Mouse (Mus musculus) CH12.LX (cell line): ENCODE data around the gene Tead2. TPM values are rescaled to one million over a fixed set of nuclear protein-coding genes. Genes with fewer than 3 reads are reported as not detected.

Experiments used
- DNase-seq: peaks from one replicate; pipeline ENCODE4 v3.0.0-alpha.2; 2013; ENCODE audit errors: extremely low read depth
- H3K27ac ChIP-seq: 2 replicates; pipeline ENCODE4 v1.5.1; 2012; ENCODE audit warnings: low read depth, mild to moderate bottlenecking, control low read depth, moderate library complexity; ENCODE audit not compliant: insufficient read depth
- H3K27me3 ChIP-seq: replicated peaks from 2 replicates; pipeline ENCODE3; 2012; ENCODE audit warnings: inconsistent platforms
- H3K36me3 ChIP-seq, 2 experiments: replicated peaks in 1 of 2; 2 replicates each; pipeline versions ENCODE3 to v1.6.1; 2012; ENCODE audit warnings: inconsistent platforms in 1 of 2, low read length in 1 of 2, mild to moderate bottlenecking in 1 of 2, mixed read lengths in 1 of 2, moderate library complexity in 1 of 2; ENCODE audit not compliant: control insufficient read depth in 1 of 2, insufficient read depth in 1 of 2
- H3K4me1 ChIP-seq, 2 experiments: 2 replicates each; pipeline ENCODE4 v1.6.1; 2012; ENCODE audit warnings: inconsistent platforms in 1 of 2, moderate library complexity in 1 of 2; ENCODE audit not compliant: insufficient read depth in 2 of 2, control insufficient read depth in 1 of 2
- H3K4me2 ChIP-seq: 2 replicates; pipeline ENCODE4 v1.6.1; 2012; ENCODE audit warnings: low read depth, mild to moderate bottlenecking, control low read depth; ENCODE audit not compliant: poor library complexity, insufficient read depth, severe bottlenecking
- H3K4me3 ChIP-seq, 3 experiments: fragments of 150-350 bp in 1 of 3; sonication (generic) in 1 of 3; replicated peaks in 1 of 3; 2 replicates each; pipeline versions ENCODE3 to v1.5.1; 2011 to 2012; ENCODE audit warnings: low read depth in 2 of 3, low read length in 2 of 3, mild to moderate bottlenecking in 2 of 3, moderate library complexity in 2 of 3, control low read depth in 1 of 3, improper control_type of control experiment in 1 of 3, inconsistent platforms in 1 of 3, mixed read lengths in 1 of 3; ENCODE audit not compliant: poor library complexity in 1 of 3
- H3K79me2 ChIP-seq: replicated peaks from 2 replicates; pipeline ENCODE4 v1.6.1; 2012; ENCODE audit warnings: mild to moderate bottlenecking, moderate library complexity; ENCODE audit not compliant: control insufficient read depth, poor library complexity, insufficient read depth, severe bottlenecking; ENCODE audit errors: extremely low read depth
- H3K9ac ChIP-seq: 2 replicates; pipeline ENCODE4 v1.6.1; 2012; ENCODE audit warnings: low read depth, mild to moderate bottlenecking, control low read depth, moderate library complexity; ENCODE audit not compliant: insufficient read depth
- H3K9me3 ChIP-seq: replicated peaks from 2 replicates; pipeline ENCODE3; 2012; ENCODE audit warnings: low read length, inconsistent platforms, mixed read lengths
- BHLHE40 ChIP-seq: IDR thresholded peaks from 2 replicates; pipeline ENCODE4 v1.6.1; 2011; ENCODE audit warnings: mild to moderate bottlenecking, low read depth, low read length, improper control_type of control experiment
- CHD1 ChIP-seq: IDR thresholded peaks from 2 replicates; pipeline ENCODE4 v1.6.1; 2012; ENCODE audit warnings: low read depth, low read length, improper control_type of control experiment, inconsistent platforms
- CTCF ChIP-seq, 2 experiments: IDR thresholded peaks in 1 of 2; conservative IDR thresholded peaks in 1 of 2; 2 replicates each; pipeline ENCODE4 v1.5.1; 2011 to 2012; ENCODE audit warnings: low read depth in 2 of 2, low read length in 2 of 2, improper control_type of control experiment in 1 of 2, inconsistent platforms in 1 of 2, mild to moderate bottlenecking in 1 of 2, moderate library complexity in 1 of 2
- E2F4 ChIP-seq: IDR thresholded peaks from 2 replicates; pipeline ENCODE4 v1.6.1; 2011; ENCODE audit warnings: low read depth, low read length, improper control_type of control experiment; ENCODE audit not compliant: insufficient replicate concordance
- ETS1 ChIP-seq: conservative IDR thresholded peaks from 2 replicates; pipeline ENCODE4 v1.6.1; 2012; ENCODE audit warnings: low read depth, mild to moderate bottlenecking, inconsistent platforms, low read length, improper control_type of control experiment, moderate library complexity
- GABPA ChIP-seq: IDR thresholded peaks from 2 replicates; pipeline ENCODE4 v1.6.1; 2012; ENCODE audit warnings: low read depth, low read length, improper control_type of control experiment, inconsistent platforms; ENCODE audit not compliant: insufficient replicate concordance
- JUN ChIP-seq: IDR thresholded peaks from 2 replicates; pipeline ENCODE4 v1.6.1; 2011; ENCODE audit warnings: low read depth, mild to moderate bottlenecking, low read length, improper control_type of control experiment, moderate library complexity; ENCODE audit not compliant: insufficient read depth
- JUND ChIP-seq: conservative IDR thresholded peaks from 2 replicates; pipeline ENCODE4 v1.6.1; 2011; ENCODE audit warnings: low read depth, low read length, improper control_type of control experiment
- MAZ ChIP-seq: IDR thresholded peaks from 2 replicates; pipeline ENCODE4 v1.6.1; 2012; ENCODE audit warnings: low read depth, mild to moderate bottlenecking, inconsistent platforms, low read length, improper control_type of control experiment, moderate library complexity
- MYC ChIP-seq: IDR thresholded peaks from 2 replicates; pipeline ENCODE4 v1.6.1; 2011; ENCODE audit warnings: low read depth, mild to moderate bottlenecking, improper control_type of control experiment, low read length
- NELFE ChIP-seq: IDR thresholded peaks from 2 replicates; pipeline ENCODE4 v1.6.1; 2011; ENCODE audit warnings: low read depth, low read length, improper control_type of control experiment
- NRF1 ChIP-seq: IDR thresholded peaks from 2 replicates; pipeline ENCODE4 v1.6.1; 2014; ENCODE audit warnings: low read depth, mild to moderate bottlenecking, inconsistent platforms, low read length, improper control_type of control experiment, moderate library complexity
- POLR2AphosphoS2 ChIP-seq: IDR thresholded peaks from 2 replicates; pipeline ENCODE4 v1.6.1; 2011; ENCODE audit warnings: low read depth, low read length, improper control_type of control experiment
- RCOR1 ChIP-seq: conservative IDR thresholded peaks from 2 replicates; pipeline ENCODE4 v1.6.1; 2012; ENCODE audit warnings: low read depth, mild to moderate bottlenecking, inconsistent platforms, low read length, improper control_type of control experiment
- SIN3A ChIP-seq: IDR thresholded peaks from 2 replicates; pipeline ENCODE4 v1.6.1; 2012; ENCODE audit warnings: low read length, improper control_type of control experiment, inconsistent platforms
- SMC3 ChIP-seq: IDR thresholded peaks from 2 replicates; pipeline ENCODE4 v1.6.1; 2011; ENCODE audit warnings: low read depth, low read length, improper control_type of control experiment
- UBTF ChIP-seq: IDR thresholded peaks from 2 replicates; pipeline ENCODE4 v1.6.1; 2012; ENCODE audit warnings: low read depth, mild to moderate bottlenecking, inconsistent platforms, low read length, improper control_type of control experiment, moderate library complexity
- USF2 ChIP-seq: conservative IDR thresholded peaks from 2 replicates; pipeline ENCODE4 v1.6.1; 2011; ENCODE audit warnings: low read depth, low read length, improper control_type of control experiment
- ZC3H11A ChIP-seq: IDR thresholded peaks from 2 replicates; pipeline ENCODE4 v1.6.1; 2012; ENCODE audit warnings: low read depth, mild to moderate bottlenecking, inconsistent platforms, low read length, improper control_type of control experiment
- ZKSCAN1 ChIP-seq: IDR thresholded peaks from 2 replicates; pipeline ENCODE4 v1.6.1; 2012; ENCODE audit warnings: low read depth, inconsistent platforms, low read length, improper control_type of control experiment, borderline replicate concordance
- ZNF384 ChIP-seq: IDR thresholded peaks from 2 replicates; pipeline ENCODE4 v1.6.1; 2012; ENCODE audit warnings: low read depth, low read length, improper control_type of control experiment, inconsistent platforms
- dilution Hi-C: fragments of 300-500 bp; cut with MboI; formaldehyde crosslinking; loops from 2 replicates; pipeline ENCODE4 v1.14.3; 2020; ENCODE audit warnings: low sequenced_read_pairs; ENCODE audit not compliant: extremely low pct_unique_long_range_greater_than_20kb, extremely low pct_ligation_motif_present
- in situ Hi-C: fragments of 300-500 bp; cut with MboI; formaldehyde crosslinking; loops from 3 replicates; pipeline ENCODE4 v1.14.3; 2019; ENCODE audit warnings: low sequenced_read_pairs, low pct_ligation_motif_present, low pct_unique_long_range_greater_than_20kb, mixed read lengths
- polyA plus RNA-seq: library from polyadenylated mRNA; unstranded; fragments of >175 nt; gene quantifications from 2 replicates; pipeline ENCODE4 v1.2.1, GENCODE M21; 2012; ENCODE audit warnings: low read depth; ENCODE audit not compliant: insufficient read length
- total RNA-seq, 2 experiments: library from RNA; depleted of rRNA; stranded (reverse); fragments of 300-350 nt in 1 of 2; fragments of >200 nt in 1 of 2; gene quantifications; 2 replicates each; pipeline ENCODE4 v1.2.3; 2012 to 2014

The Tead2 gene
- total and polyA plus RNA-seq, 3 experiments, result 0.31 to 2.5 (median 0.38) TPM

DNA sequence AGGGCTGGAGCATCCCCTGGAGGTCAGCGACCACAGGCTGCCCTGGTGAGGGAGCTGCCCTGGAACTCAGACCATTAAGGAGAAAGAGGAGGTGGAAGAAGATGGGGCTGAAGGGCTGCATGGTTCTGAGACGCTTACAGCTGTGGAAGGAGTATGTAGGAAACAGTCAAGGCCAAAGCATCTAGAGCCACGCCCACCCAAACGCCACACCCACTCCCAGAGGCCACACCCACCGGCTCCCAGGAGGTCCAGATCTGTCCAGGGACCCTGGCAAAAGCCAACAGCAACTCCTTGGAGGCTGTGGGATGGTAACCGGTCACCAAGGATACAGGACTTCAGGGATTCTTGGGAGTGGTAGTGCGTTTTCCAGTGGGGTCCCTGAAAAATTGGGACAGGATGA lies 37.0 kb upstream of the Tead2 start:
- no peaks in the 10 kb centered on the region for H3K79me2 ChIP-seq
- no peak overlapping the region for H3K9ac ChIP-seq
- dilution Hi-C loops, result no loop called here
- no peak overlapping the region for H3K4me3 ChIP-seq
- H3K4me2 ChIP-seq, result no peak overlapping the region
- DNase-seq, result no peak
- H3K36me3 ChIP-seq, result no peaks in the 10 kb centered on the region
- peaks cover 2% of the 10 kb centered on the region for H3K9me3 ChIP-seq
- H3K27me3 ChIP-seq, result peaks cover 88% of the 10 kb centered on the region
- in situ Hi-C loops, result no loop called here
- no peak overlapping the region for H3K27ac ChIP-seq
- H3K4me1 ChIP-seq, result peaks cover 7 to 18% of the 10 kb centered on the region in 2 experiments
- TF ChIP-seq E2F4, result no peak
- no peak for TF ChIP-seq MYC
- no peak for TF ChIP-seq ETS1
- TF ChIP-seq JUN, result no peak
- TF ChIP-seq BHLHE40, result no peak
- TF ChIP-seq SMC3, result no peak
- TF ChIP-seq GABPA, result no peak
- no peak for TF ChIP-seq MAZ
- TF ChIP-seq ZNF384, result no peak
- TF ChIP-seq RCOR1, result no peak
- TF ChIP-seq JUND, result no peak
- no peak for TF ChIP-seq NRF1
- TF ChIP-seq SIN3A, result no peak
- TF ChIP-seq POLR2AphosphoS2, result no peak
- TF ChIP-seq NELFE, result no peak
- no peak for TF ChIP-seq USF2
- no peak for TF ChIP-seq ZKSCAN1
- TF ChIP-seq, all 38 proteins: peak for 0

DNA sequence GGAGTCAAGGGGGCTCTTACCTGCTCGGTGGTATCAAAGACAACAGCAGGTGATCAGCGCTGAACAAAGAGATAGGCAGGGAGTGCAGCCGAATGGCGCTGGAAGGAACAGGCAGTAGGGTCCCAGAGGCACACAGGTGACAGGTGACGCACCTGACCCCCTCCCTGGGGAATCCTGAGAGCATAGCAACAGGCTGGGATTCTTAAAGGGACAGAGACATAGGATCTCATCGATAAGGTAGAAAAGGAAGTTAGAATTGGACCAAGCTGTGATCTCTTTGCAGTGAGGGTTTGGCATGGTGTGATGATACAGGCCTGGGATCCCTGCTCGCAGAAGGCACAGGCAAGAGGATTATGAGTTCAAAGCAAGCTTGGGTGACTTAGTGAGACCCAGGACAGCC lies 36.1 kb upstream of the Tead2 start, which contains the start of gene Gfy:
Gfy (minus strand) TSS at position 101 of the 400 bp plus-strand sequence.
- Histone ChIP-seq H3K79me2 (no peaks in the 10 kb centered on the region), H3K27ac (no peak within 1 kb of the TSS), H3K27me3 (peaks cover 95% of the 10 kb centered on the region), H3K4me1 (peaks cover 6 to 16% of the 10 kb centered on the region in 2 experiments), H3K9me3 (peaks cover 2% of the 10 kb centered on the region), H3K4me2 (no peak within 1 kb of the TSS), H3K4me3 (no peak within 1 kb of the TSS), H3K36me3 (no peaks in the 10 kb centered on the region), H3K9ac (no peak within 1 kb of the TSS)
- dilution Hi-C loops, result no loop called here
- no peak for DNase-seq
- in situ Hi-C loops, result no loop called here
- TF ChIP-seq CTCF (conservative IDR thresholded peaks at IDR 0.05 in 1 of 2, IDR thresholded peaks at IDR 0.05 in 1 of 2; ENCODE audit: low read depth in 2 of 2, low read length in 2 of 2) (no peak), CHD1 (no peak), UBTF (no peak), ZC3H11A (no peak)
